Mouse (Mus musculus): ENCODE measurements around the gene Polr1e. TPM values are rescaled to one million over a fixed set of nuclear protein-coding genes. Genes with fewer than 3 reads are reported as not detected.
"Not testable (repeated sequence)": the region's sequence is repeated elsewhere in the genome, so short reads cannot be mapped to it uniquely, and the experiment has no call there.

The Polr1e gene
- polyA plus RNA-seq, 1 experiment from 2014 or later: 58.0 TPM

GRCm38 (mm10) chr4:45012105-45012975 lies 6.0 kb upstream of the Polr1e start, which contains the start of gene Zbtb5:
Gene Zbtb5, minus strand, starts transcription at chr4:45012412.
- no peaks in the 10 kb centered on the region for H3K27me3 ChIP-seq (ENCODE audit: low read depth, poor library complexity, severe bottlenecking)
- under 1% methylated on average over 63 of the region's 63 CpGs for WGBS
- no peaks in the 10 kb centered on the region for H3K9me3 ChIP-seq (replicated peaks)
- H3K27ac ChIP-seq (replicated peaks): peak within 1 kb of the TSS; percentile 95
- DNase-seq (ENCODE audit: low spot score): peak; percentile 100
- peaks cover 26% of the 10 kb centered on the region for H3K4me1 ChIP-seq
- peak within 1 kb of the TSS; percentile 87 for H3K4me3 ChIP-seq
- 0 out of 2 replicates have a peak, but pooled peaks cover under 1% of the 10 kb centered on the region for H3K36me3 ChIP-seq

- H3K4me3 ChIP-seq: peak overlapping the region; percentile 87
- DNase-seq (ENCODE audit: low spot score): no peak
- H3K36me3 ChIP-seq: no peaks in the 10 kb centered on the region
- no peaks in the 10 kb centered on the region for H3K27me3 ChIP-seq (ENCODE audit: low read depth, poor library complexity, severe bottlenecking)
- H3K4me1 ChIP-seq: peaks cover 31% of the 10 kb centered on the region
- H3K9me3 ChIP-seq (replicated peaks): no peaks in the 10 kb centered on the region
- H3K27ac ChIP-seq (replicated peaks): peak overlapping the region; percentile 84
- WGBS: 2% methylated on average over 13 of the region's 13 CpGs
Observed at GRCm38 (mm10) chr4:45013031-45013431, 5.4 kb upstream of the Polr1e start.

DNA sequence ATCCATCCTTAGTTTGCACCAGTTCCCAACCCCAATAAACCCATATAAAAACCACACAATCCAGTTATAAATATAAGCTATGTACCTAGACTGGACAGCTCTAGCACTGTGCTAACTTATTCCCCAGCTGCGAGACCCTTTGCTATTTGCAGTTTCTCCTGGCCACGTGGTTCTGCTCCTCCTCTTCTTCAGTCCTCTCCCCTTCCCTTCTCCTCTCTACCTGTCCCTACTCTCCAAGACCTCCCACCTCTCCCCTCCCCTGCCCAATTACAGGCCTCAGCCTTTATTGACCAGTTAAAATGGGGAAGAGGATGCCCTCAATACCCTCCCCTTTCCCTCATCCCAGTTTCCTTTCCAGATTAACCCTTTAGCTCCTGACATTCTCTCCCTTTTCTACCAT lies 4.8 kb upstream of the Polr1e start:
- peaks cover 34% of the 10 kb centered on the region for H3K4me1 ChIP-seq
- H3K36me3 ChIP-seq: no peaks in the 10 kb centered on the region
- H3K27me3 ChIP-seq (ENCODE audit: low read depth, poor library complexity, severe bottlenecking): no peaks in the 10 kb centered on the region
- no peaks in the 10 kb centered on the region for H3K9me3 ChIP-seq (replicated peaks)
- peak overlapping the region; percentile 87 for H3K4me3 ChIP-seq
- no peak for DNase-seq (ENCODE audit: low spot score)
- 16% methylated on average over 2 of the region's 2 CpGs for WGBS
- H3K27ac ChIP-seq (replicated peaks): peak overlapping the region; percentile 84

DNA sequence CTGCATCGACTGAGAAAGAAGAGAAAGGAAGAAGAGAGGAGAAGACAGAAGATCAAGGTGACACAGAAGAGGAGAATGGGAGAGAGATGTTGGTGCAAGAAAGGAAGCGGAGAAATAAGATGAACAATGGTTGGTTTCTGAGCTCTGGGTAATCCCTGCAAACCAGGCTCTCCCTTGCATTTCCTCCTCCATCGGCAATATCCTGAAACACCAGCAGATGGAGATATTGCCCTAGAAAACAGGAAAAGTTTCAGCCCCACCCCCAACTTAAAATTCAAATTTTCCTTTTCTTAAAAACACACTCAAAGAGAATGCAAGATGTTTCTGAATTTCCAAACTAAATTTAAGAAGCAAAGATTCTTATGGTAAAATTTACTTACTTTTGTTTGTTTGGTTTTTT lies 2.8 kb upstream of the Polr1e start:
- Histone ChIP-seq H3K4me1 (peaks cover 42% of the 10 kb centered on the region), H3K27me3 (ENCODE audit: low read depth, poor library complexity, severe bottlenecking) (no peaks in the 10 kb centered on the region), H3K9me3 (replicated peaks) (no peaks in the 10 kb centered on the region), H3K4me3 (no peak overlapping the region), H3K36me3 (no peaks in the 10 kb centered on the region), H3K27ac (replicated peaks) (no peak overlapping the region)
- DNase-seq (ENCODE audit: low spot score): peak; percentile 24
- 14% methylated on average over 3 of the region's 3 CpGs for WGBS

DNA sequence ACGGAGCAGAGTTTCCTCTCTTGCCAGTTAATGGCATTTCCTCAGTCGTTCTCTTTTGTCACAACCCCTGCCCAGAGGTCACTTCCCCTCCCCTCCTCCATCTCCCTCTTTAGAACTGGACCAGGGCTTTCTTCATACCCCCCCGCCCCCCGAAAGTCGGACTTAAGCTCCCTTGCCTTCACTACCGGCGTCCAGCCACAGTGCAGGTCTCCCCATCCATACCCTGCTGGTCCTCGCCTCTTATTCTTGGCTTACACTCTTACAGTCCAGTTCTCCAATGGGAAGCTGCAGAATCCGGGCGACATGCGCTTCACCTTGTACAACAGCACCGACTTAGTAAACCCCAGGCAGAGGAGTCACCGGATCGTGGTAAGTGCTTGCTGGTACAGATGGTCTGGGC lies 626 bp downstream of the Polr1e start:
- H3K4me3 ChIP-seq: peak overlapping the region; percentile 76

GRCm38 (mm10) chr4:45026459-45026858 lies 8.1 kb downstream of the Polr1e start:
- Histone ChIP-seq H3K36me3 (peaks cover 86% of the 10 kb centered on the region), H3K9me3 (replicated peaks) (no peaks in the 10 kb centered on the region), H3K4me1 (no peaks in the 10 kb centered on the region), H3K4me3 (no peak overlapping the region), H3K27me3 (ENCODE audit: low read depth, poor library complexity, severe bottlenecking) (no peaks in the 10 kb centered on the region), H3K27ac (replicated peaks) (no peak overlapping the region)
- 87% methylated on average over 4 of the region's 4 CpGs for WGBS
- no peak for DNase-seq (ENCODE audit: low spot score)

More for the DNA sequence above, 626 bp downstream of the Polr1e start:
- no peaks in the 10 kb centered on the region for H3K9me3 ChIP-seq (replicated peaks)
- no peak for DNase-seq (ENCODE audit: low spot score)
- peaks cover 27% of the 10 kb centered on the region for H3K4me1 ChIP-seq
- 4% methylated on average over 14 of the region's 14 CpGs for WGBS
- H3K27ac ChIP-seq (replicated peaks): peak overlapping the region; percentile 76
- H3K36me3 ChIP-seq: peaks cover 15% of the 10 kb centered on the region
- no peaks in the 10 kb centered on the region for H3K27me3 ChIP-seq (ENCODE audit: low read depth, poor library complexity, severe bottlenecking)

DNA sequence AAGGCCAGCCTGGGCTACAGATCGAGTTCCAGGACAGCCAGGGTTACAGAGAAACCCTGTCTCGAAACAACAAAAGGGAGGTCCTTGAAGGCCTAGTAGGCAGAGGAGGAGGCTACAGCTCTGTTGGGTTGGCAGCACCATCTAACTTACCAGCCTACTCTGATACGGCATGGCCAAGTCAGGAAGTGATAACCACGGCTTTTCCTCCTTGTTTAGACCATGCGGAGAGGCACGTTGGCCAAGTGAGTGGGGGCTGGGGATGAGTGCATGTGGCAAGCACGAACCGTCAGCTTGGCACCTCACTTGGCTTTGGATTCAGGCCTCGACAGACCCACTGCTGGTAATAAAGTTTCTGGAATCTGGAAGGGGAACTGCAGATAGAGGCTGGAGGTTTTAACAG lies 14.2 kb downstream of the Polr1e start:
- no peak for DNase-seq (ENCODE audit: low spot score)
- 93% methylated on average over 9 of the region's 9 CpGs for WGBS
- H3K36me3 ChIP-seq: peaks cover 95% of the 10 kb centered on the region

GRCm38 (mm10) chr4:45034693-45035628 lies 16.6 kb downstream of the Polr1e start:
- no peaks in the 10 kb centered on the region for H3K9me3 ChIP-seq (replicated peaks)
- DNase-seq (ENCODE audit: low spot score): no peak
- H3K4me1 ChIP-seq: no peaks in the 10 kb centered on the region
- no peak overlapping the region for H3K4me3 ChIP-seq
- H3K27ac ChIP-seq (replicated peaks): no peak overlapping the region
- peaks cover 78% of the 10 kb centered on the region for H3K36me3 ChIP-seq
- no peaks in the 10 kb centered on the region for H3K27me3 ChIP-seq (ENCODE audit: low read depth, poor library complexity, severe bottlenecking)
- WGBS: 83% methylated on average over 16 of the region's 16 CpGs

More for the DNA sequence above, 14.2 kb downstream of the Polr1e start:
- Histone ChIP-seq H3K27ac (replicated peaks) (no peak overlapping the region), H3K9me3 (replicated peaks) (no peaks in the 10 kb centered on the region), H3K4me3 (no peak overlapping the region), H3K4me1 (no peaks in the 10 kb centered on the region), H3K27me3 (ENCODE audit: low read depth, poor library complexity, severe bottlenecking) (no peaks in the 10 kb centered on the region)

GRCm38 (mm10) chr4:45036048-45036447 lies 17.7 kb downstream of the Polr1e start:
- peaks cover 78% of the 10 kb centered on the region for H3K36me3 ChIP-seq
- no peaks in the 10 kb centered on the region for H3K4me1 ChIP-seq
- H3K27ac ChIP-seq (replicated peaks): no peak overlapping the region
- H3K9me3 ChIP-seq (replicated peaks): no peaks in the 10 kb centered on the region
- WGBS: 92% methylated on average over 10 of the region's 10 CpGs
- no peaks in the 10 kb centered on the region for H3K27me3 ChIP-seq (ENCODE audit: low read depth, poor library complexity, severe bottlenecking)
- H3K4me3 ChIP-seq: no peak overlapping the region
- no peak for DNase-seq (ENCODE audit: low spot score)

DNA sequence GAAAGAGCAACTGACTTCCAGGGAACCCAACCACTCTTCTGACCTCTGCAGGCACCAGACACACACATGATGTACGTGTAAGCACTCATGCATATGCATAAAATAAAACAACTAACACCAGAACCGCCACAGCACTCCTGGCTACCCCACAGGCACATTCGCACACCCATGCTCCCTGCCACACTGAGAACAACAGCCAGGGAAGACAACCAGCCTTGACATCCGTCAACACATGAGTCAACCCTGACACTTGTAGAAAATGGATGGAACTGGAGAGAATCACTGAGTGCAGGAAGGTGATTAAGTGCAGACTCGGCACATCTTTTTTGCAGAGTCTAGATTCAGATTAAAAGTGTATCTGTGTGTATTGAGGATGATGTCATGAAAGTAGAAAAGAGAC lies 18.2 kb downstream of the Polr1e start:
- no peak overlapping the region for H3K4me3 ChIP-seq
- H3K36me3 ChIP-seq: peaks cover 78% of the 10 kb centered on the region
- WGBS: 86% methylated on average over 5 of the region's 5 CpGs
- no peaks in the 10 kb centered on the region for H3K4me1 ChIP-seq
- H3K27ac ChIP-seq (replicated peaks): no peak overlapping the region
- H3K9me3 ChIP-seq (replicated peaks): no peaks in the 10 kb centered on the region
- no peaks in the 10 kb centered on the region for H3K27me3 ChIP-seq (ENCODE audit: low read depth, poor library complexity, severe bottlenecking)
- no peak for DNase-seq (ENCODE audit: low spot score)

GRCm38 (mm10) chr4:45037455-45038410 lies 19.4 kb downstream of the Polr1e start:
- no peaks in the 10 kb centered on the region for H3K27me3 ChIP-seq (ENCODE audit: low read depth, poor library complexity, severe bottlenecking)
- no peak overlapping the region for H3K27ac ChIP-seq (replicated peaks)
- 93% methylated on average over 13 of the region's 13 CpGs for WGBS
- DNase-seq (ENCODE audit: low spot score): no peak
- no peaks in the 10 kb centered on the region for H3K9me3 ChIP-seq (replicated peaks)
- H3K4me3 ChIP-seq: no peak overlapping the region
- H3K36me3 ChIP-seq: peaks cover 72% of the 10 kb centered on the region
- H3K4me1 ChIP-seq: no peaks in the 10 kb centered on the region

DNA sequence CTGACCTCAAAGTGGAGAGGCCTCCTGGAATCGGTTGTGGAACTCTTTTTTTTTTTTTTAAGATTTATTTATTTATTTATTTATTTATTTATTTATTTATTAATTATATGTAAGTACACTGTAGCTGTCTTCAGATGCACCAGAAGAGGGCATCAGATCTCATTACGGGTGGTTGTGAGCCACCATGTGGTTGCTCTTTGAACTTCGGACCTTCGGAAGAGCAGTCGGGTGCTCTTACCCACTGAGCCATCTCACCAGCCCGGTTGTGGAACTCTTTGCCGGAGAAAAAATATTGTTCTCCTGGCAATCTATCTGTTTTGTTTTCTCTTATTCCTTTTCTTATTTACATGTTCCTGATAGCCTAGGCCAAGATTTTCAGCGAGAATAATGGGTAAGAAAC lies 20.5 kb downstream of the Polr1e start:
- peaks cover 68% of the 10 kb centered on the region for H3K36me3 ChIP-seq
- H3K27me3 ChIP-seq (ENCODE audit: low read depth, poor library complexity, severe bottlenecking); H3K4me3 ChIP-seq; H3K9me3 ChIP-seq (replicated peaks); H3K27ac ChIP-seq (replicated peaks); DNase-seq (ENCODE audit: low spot score); H3K4me1 ChIP-seq: not testable (repeated sequence)
- 64% methylated on average over 8 of the region's 8 CpGs for WGBS
